Mouse (Mus musculus): ENCODE data around the gene Mcm8.

Gene Mcm8

DNA sequence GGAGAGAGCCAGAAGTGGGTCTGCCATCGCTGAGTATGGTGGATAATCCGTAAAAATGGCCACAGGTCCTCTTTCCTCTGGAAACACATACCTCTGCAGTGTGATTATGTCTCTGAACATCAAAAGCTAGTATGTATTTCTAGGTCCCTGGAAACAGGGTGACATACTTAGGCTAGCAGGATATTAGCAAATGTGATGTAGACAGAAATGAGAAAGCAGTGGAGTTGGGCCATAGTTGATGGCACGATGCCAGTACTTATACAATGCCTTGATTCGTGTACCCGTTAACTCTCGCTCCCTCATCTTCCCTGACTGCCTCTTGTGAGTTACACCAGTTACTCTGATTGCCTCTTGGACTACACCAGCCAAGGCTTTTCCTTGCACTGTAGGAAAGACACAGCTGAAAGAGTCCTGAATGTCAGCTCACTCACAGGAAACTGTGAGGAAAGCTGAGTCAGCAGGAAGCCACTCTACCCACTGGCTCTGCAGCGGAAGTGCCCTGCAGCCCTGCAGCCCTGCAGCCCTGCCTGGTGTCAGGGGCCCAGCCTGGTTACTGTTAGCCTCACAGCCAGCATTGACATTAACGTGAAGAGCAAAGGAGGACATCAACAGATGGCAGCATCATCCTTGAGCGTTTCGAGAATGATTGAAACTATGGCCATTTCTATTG is 57.9 kb downstream of the Mcm8 start:
- DNase-seq = no peak

DNA sequence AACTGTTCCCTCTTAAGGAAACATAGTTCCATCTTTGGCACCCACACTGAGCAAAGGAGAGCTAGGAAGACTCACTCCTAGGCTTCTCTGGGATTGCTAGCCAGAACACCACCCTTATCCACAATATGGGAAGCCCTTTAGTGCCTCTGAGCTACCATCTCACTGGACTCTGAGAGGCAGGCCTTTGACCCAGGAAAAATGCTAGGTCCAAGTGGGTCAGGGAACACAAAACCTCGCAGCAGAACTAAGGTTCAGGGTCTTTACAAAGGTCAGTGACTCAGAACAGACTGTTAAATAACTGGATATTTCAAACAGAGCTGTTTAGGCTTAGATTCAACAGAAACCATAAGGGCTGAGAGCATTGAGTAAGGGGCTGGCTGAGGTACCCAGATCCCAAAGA is 61.0 kb downstream of the Mcm8 start:
- DNase-seq = no peak

DNA sequence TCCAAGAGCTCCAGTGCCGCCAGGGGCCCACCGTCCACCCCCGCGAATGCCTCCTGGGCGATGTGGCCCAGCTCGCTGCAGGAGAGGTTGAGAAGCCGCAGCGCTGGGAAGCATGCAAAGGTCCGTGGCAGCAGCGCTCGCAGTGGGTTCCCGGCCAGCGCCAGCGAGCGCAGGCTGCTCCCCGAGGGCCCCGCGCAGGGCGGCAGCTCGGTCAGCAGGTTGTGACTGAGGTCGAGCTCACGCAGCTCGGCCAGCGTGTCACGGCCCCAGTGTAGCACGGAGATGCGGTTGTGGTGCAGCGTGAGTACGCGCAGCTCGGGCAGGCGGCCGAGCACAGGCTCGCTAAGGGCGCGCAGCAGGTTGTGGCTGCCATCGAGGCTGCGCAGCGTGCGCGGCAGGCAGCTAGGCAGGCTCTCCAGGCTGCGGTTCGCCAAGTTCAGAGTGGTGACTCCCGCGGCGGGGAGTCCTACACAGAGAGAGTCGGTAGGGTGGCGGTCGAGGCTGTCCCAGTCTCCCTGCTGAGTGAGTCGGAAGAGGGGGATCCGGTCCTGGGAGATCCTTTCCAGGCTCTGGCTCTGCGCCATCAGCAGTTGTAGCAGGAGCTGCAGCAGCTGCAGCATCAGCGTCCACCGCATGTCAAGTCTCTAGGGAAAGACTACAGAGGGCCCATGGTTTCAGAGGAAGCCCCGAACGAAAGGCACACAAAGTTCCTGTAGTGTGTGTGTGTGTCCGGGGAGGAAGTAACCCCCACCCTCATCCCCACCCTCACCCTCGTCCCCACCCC is 63.5 kb downstream of the Mcm8 start:
- peak; percentile 45 for DNase-seq

DNA sequence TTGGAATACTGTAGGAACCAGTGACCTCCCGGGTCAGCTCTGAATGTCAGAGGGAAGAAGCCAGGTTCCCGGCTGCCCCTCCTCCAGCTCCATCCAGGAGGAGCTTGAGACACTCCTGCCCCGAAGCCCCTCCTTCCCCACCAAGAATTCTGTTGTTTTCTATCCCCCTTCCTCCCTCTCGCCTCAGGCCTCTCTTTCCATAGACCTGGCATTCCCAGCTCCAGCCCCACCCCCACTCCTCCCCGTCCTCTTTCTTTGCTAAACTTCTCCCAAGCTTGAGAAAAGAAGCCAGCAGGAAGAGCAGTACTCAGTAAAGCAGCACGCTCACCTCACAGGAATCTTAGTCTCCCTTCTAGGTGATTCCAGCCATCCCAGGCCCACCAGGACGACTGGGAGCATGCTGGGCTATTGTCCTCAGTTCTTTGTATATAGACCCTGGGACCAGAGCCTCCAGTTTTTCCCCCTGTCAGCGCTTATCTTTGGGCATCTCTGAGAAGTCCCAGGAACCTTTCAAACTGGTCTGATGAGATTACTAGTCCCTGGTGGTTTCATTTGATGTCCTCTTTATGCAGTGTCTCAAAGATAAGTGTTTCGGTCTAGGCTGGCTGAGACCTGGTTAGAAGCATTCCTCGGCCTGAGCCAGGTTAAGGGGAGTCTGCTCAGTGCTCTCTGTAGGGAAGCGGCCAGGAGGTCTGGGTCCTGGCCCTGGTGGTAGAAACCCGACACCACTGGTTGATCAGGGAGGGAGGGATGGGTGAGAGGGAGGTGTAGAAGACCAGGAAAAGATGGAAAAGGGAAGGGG is 65.1 kb downstream of the Mcm8 start, which contains the start of gene Lrrn4:
TSS of gene Lrrn4 (minus strand) at position 48 of the 802 bp plus-strand sequence.
- no peak for DNase-seq

- DNase-seq = no peak
These were observed 68.5 kb downstream of the Mcm8 start for GRCm38 (mm10) chr2:132884303-132884967.

DNA sequence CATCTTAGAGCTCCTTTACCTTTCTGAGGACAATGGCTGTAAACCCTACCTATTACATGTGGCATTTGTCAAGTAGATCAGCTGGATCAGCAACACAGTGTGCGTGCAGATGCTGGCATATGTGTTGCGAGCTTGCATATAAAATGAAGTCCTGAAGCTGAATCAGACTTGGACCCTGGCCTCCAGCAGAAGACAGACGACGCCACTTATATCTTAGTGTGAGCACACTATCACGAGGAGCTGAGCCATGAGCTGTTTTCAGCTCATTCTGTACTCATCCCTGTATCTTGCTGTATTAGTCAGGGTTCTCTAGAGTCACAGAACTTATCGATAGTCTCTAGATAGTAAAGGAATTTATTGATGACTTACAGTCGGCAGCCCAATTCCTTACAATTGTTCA is 69.4 kb downstream of the Mcm8 start:
- no peak for DNase-seq

Measured in lung, postnatal 10 days (tissue).